Mouse (Mus musculus): ENCODE measurements at regions not wholly inside any gene's neighbourhood (a gene's known extent, or its start where the extent isn't known, plus 50 kb on each side); places are given as distances from the start of the nearest gene placed in this dataset.

DNA sequence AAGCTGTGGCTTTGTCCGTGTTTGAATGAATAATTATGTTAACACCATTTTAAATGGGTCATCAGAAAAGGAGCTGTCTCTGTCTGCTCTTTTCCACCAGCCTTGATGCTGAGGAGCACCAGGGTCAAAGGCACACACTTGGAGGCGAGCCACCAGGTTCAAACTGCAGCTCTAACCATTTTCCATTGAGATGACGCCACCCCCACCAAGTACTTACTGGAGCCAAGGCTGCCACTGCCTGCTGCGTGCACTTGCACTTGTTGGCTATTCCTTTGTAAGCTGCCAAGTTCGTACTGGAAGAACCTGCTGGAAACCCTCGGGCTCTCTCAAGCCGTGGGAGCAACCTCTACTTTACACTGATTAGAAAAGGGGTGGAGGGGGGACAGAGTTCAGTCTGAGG is 154.5 kb downstream of the H2al1j start:
- ATAC-seq (ENCODE audit: insufficient number of reproducible peaks, low FRiP score, low TSS enrichment) = no peak

DNA sequence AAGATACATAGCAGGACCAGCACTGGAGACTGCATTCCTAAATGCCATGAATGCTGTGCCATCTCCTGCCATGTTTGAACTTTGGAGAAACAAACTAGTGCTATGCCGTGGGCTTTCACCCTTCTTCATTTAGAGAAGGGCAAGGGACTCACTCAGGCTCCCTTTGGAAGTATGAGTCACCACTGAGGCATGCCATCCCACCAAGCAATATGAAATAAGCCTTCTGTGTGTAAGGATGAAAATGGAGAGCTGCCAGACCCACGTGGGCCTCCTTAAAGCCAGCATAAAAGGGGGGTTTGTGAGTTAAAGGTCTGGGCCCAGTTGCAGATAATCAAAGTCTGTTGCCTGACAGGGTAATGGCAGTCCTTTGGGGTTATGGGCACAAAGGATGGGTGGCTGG is 159.0 kb downstream of the H2al1j start:
- no peak for ATAC-seq (ENCODE audit: insufficient number of reproducible peaks, low FRiP score, low TSS enrichment)

- no peak for ATAC-seq (ENCODE audit: insufficient number of reproducible peaks, low FRiP score, low TSS enrichment)
These were observed 160.3 kb downstream of the H2al1j start for GRCm38 (mm10) chrX:11487876-11488275.

- no peak for ATAC-seq (ENCODE audit: insufficient number of reproducible peaks, low FRiP score, low TSS enrichment)
These were observed 162.6 kb downstream of the H2al1j start for GRCm38 (mm10) chrX:11490146-11490693.

DNA sequence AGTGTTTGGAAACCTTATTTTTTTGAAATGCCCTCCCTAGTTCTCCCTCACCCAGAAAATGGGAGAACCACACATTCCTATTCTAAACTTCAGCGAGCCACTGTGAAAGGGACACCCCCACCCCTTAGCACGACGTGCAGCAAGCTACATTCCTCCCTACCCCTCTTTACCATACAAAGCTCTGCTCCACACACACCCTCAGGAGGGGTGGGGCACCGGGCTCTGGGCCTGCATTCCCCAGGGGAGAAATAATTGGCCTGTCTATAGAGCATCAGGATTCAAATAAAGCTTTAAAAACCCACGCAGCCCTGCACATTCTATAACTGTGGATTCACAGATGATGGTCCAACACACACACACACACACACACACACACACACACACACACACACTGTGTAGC is 163.6 kb downstream of the H2al1j start:
- ATAC-seq (ENCODE audit: insufficient number of reproducible peaks, low FRiP score, low TSS enrichment) = no peak

- no peak for ATAC-seq (ENCODE audit: insufficient number of reproducible peaks, low FRiP score, low TSS enrichment)
These were observed 164.2 kb downstream of the H2al1j start for GRCm38 (mm10) chrX:11491676-11492391.

DNA sequence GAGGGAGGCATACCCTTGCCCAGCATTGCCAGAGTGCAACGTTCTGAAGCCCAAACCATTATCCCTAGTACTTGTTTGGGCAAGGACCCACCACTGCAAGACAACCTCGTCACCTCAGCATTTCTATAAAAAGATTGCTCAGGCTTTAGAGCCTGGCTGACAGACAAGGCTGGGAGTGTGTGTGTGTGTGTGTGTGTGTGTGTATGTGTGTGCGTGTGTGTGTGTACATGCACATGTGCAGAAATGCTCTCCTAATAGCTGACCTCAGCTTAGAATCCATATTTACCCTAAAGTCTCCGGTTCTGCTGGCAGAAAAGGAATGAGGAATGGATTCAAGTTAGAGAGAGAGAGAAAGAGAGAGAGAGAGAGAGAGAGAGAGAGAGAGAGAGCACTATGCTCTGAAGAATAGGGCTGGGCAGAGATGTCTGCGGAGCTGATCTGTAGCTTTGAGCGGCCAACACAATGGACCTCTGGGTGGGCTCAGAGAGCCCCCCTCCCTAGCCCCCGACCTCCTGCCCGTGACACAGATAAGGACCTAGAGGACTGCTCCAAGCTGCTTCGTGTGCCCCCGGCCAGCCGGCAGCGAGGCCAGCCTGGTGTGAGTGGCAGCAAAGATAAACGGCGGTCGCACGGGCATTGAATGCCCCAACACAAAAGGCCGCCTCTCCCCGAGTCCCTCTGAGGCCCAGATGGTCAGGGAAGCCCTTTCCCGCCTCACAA is 166.1 kb downstream of the H2al1j start:
- ATAC-seq (ENCODE audit: insufficient number of reproducible peaks, low FRiP score, low TSS enrichment) = no peak

DNA sequence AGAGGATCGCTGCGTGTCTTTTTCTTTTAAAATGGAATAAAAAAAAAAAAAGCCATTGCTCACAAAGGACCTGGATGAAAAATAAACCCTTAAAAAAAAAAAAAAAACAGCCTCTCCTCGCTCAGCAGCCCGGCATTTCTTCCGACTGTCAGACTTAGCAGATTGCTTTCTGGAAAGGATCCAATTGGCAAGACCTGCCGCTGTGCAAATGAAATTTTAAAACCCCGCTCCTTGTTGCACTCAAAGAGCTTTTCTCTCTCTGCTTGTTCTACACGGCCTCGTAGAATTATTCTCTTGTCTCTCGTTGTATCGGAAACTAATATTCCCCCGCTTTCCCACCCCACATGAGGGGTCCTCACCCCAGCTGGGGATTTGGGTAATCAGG is 166.6 kb downstream of the H2al1j start:
- no peak for ATAC-seq (ENCODE audit: insufficient number of reproducible peaks, low FRiP score, low TSS enrichment)

DNA sequence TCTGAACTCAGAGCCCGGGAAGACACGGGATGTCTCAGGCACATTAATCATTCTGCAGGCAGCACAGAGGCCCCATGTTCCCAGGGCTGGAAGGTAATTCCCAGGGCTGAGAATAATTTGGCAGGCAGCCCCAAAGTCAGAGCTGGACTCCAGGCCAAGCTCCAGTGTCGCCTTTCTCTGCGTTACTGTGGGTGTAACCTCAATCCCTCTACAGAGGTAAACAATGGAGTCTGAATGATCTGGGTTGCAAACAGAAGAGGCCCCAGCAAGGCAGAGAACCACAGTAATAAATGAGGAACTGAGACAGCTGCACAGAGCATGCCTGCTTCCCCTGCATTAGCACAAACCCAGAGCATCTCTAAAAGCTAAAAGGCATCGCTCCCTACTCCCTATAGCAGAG is 184.8 kb downstream of the H2al1j start:
- no peak for ATAC-seq (ENCODE audit: insufficient number of reproducible peaks, low FRiP score, low TSS enrichment)

DNA sequence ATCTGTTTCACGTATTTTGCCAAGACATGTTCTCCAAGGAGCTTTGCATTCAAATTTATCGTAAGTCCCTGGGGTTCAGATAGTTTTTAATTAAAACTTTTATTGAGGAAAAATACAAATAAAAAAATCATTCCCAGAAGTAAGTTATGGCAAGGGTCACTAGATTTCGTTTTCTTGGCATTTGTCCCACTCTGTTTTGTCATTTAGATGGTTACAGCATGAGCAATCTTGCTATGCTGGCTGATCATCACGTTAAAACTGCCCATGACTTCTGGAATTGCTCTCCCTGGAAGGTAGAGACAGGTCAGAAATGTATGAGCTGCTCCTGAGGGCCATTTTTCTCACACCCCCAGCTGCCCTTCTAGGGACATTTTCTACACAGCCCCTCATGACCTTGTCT is 185.3 kb downstream of the H2al1j start:
- ATAC-seq (ENCODE audit: insufficient number of reproducible peaks, low FRiP score, low TSS enrichment) = no peak

DNA sequence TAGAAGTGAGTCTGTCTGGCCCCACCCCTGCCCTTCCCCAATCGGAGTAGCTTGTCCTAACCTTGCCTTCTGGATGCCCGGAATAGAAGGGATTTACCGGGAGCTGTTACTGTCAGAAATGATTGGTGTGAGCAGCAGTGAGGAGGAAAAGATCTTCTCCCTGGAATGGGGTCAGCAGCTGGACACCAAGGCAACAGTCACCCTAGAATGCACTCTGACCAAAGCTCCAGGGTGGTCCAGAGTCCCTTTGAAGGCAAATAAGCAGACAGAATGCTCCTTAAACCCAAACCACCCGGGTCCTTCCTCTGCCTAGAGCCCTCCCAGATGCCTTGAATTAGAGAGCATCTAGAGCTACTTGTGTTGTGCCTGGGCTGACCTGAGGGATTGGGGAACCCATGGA is 196.2 kb downstream of the H2al1j start:
- ATAC-seq (ENCODE audit: insufficient number of reproducible peaks, low FRiP score, low TSS enrichment) = no peak

GRCm38 (mm10) chrX:11525326-11525725 is 197.7 kb downstream of the H2al1j start:
- ATAC-seq (ENCODE audit: insufficient number of reproducible peaks, low FRiP score, low TSS enrichment) = no peak

GRCm38 (mm10) chrX:11528589-11528988 is 201.0 kb downstream of the H2al1j start:
- no peak for ATAC-seq (ENCODE audit: insufficient number of reproducible peaks, low FRiP score, low TSS enrichment)

DNA sequence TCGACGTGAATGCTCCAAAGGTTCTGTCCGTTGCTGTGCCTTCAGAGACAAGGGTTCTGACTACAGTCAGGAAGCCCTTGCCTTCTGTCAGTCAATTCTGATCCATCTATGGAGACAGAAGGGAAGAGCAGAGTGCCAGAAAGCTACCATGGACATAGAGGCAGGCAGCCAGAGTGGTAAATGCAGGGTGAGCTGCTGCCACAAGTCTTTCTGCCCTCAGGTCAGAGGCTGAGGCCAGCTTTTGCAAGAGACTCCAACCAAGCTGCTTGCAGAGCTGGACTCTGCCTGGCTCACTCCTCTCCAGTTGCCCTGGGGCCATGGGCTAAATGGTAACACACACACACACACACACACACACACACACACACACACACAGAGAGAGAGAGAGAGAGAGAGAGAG is 201.6 kb downstream of the H2al1j start:
- no peak for ATAC-seq (ENCODE audit: insufficient number of reproducible peaks, low FRiP score, low TSS enrichment)

DNA sequence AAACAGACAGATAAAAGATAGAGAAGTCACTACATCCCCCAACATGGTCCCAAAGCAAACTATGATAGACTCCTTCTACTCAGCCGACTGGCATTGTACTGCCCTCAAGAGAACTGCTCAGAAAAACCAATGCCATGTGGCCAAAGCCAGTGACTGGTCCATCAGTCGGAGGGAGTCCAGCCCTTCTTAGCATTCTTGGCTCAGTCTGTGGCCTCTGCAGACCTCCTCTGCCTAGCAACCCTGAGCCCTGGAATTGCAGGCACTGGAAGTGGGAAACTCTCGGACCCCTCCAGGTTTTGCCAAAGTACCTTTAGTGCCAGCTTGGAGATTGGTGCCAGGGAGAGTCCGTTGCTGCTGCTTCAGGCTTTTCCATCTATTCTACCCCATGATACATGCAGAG is 205.2 kb downstream of the H2al1j start:
- no peak for ATAC-seq (ENCODE audit: insufficient number of reproducible peaks, low FRiP score, low TSS enrichment)

DNA sequence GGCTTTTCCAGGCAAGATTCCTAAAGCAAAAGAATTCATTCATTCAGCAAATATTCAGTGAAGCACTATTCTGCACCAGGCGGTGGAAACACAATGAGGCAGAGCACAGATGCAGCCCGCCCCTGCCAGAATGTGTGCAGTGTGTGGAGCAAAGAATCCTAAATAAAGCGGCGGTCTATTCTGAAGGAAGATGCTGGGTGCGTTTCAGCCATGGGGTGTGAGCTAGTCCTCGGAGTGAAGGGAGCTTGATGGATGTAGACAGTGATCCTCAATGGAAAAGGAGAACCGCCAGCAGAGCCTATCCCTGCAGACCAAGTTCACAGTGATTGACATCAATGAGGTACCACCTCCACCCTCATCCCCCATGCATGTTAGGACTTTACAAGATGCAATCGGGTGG is 206.2 kb downstream of the H2al1j start:
- no peak for ATAC-seq (ENCODE audit: insufficient number of reproducible peaks, low FRiP score, low TSS enrichment)

GRCm38 (mm10) chrX:11541011-11541410 is 213.4 kb downstream of the H2al1j start:
- no peak for ATAC-seq (ENCODE audit: insufficient number of reproducible peaks, low FRiP score, low TSS enrichment)

GRCm38 (mm10) chrX:11550164-11550851 is 222.7 kb downstream of the H2al1j start:
- ATAC-seq (ENCODE audit: insufficient number of reproducible peaks, low FRiP score, low TSS enrichment) = no peak

- no peak for ATAC-seq (ENCODE audit: insufficient number of reproducible peaks, low FRiP score, low TSS enrichment)
These were observed 224.6 kb downstream of the H2al1j start for GRCm38 (mm10) chrX:11552177-11552576.

DNA sequence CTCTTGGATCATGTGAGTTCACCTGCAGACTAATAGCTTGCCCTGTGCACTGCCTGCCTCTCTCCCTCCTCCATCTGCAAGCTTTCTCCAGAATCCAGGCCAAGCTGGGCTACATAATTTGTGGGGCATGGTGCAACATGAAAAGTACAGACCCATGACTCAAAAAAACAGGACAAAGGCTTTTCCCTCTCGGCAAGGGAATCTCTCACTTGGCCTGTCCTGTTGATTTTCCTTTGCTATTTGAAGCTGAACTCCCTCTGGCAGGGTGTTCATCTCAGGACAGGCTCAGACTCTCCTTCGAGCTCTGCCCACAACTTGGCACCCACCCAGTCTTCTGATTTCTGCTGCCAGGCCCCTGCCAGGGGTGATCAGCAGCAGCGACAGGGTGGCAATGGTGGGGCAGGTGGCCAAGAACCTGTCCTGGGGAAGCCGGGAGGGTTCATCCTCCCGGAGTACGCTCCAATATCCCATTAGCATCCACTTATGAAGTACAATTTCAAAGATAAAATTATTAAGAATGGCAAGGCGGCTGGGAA is 227.5 kb downstream of the H2al1j start:
- ATAC-seq (ENCODE audit: insufficient number of reproducible peaks, low FRiP score, low TSS enrichment) = no peak

GRCm38 (mm10) chrX:11558260-11558659 is 230.6 kb downstream of the H2al1j start:
- ATAC-seq (ENCODE audit: insufficient number of reproducible peaks, low FRiP score, low TSS enrichment) = no peak

Data from cerebellum, adult (tissue).